Mouse (Mus musculus) cerebellum, adult 11 months (tissue): ENCODE measurements around the gene Tmem269.

Experiments used
- DNase-seq: peaks from one replicate; pipeline ENCODE4 v3.0.0; 2022

Gene Tmem269

GRCm38 (mm10) chr4:119218169-119218568, at the start of gene Tmem269:
Gene Tmem269, minus strand, starts transcription at chr4:119218217.
- DNase-seq = no peak

- no peak for DNase-seq
Observed at GRCm38 (mm10) chr4:119266606-119267005, 48.6 kb upstream of the Tmem269 start.

GRCm38 (mm10) chr4:119263459-119263858, 45.4 kb upstream of the Tmem269 start:
- DNase-seq = no peak

GRCm38 (mm10) chr4:119262483-119262882, 44.5 kb upstream of the Tmem269 start:
- DNase-seq = no peak

- no peak for DNase-seq
Observed at GRCm38 (mm10) chr4:119261087-119261713, 43.2 kb upstream of the Tmem269 start.

GRCm38 (mm10) chr4:119259344-119260254, 41.6 kb upstream of the Tmem269 start:
- no peak for DNase-seq

- no peak for DNase-seq
Observed at GRCm38 (mm10) chr4:119257083-119257482, 39.1 kb upstream of the Tmem269 start.

- no peak for DNase-seq
Observed at GRCm38 (mm10) chr4:119255351-119255750, 37.3 kb upstream of the Tmem269 start, which contains the start of gene Cldn19. Gene Cldn19, plus strand, starts transcription at chr4:119255414.

GRCm38 (mm10) chr4:119254012-119254618, 36.1 kb upstream of the Tmem269 start:
- no peak for DNase-seq

- DNase-seq = no peak
Observed at GRCm38 (mm10) chr4:119252025-119252808, 34.2 kb upstream of the Tmem269 start.

GRCm38 (mm10) chr4:119248407-119248965, 30.5 kb upstream of the Tmem269 start:
- no peak for DNase-seq

GRCm38 (mm10) chr4:119247462-119248235, 29.6 kb upstream of the Tmem269 start:
- DNase-seq = no peak

- DNase-seq = no peak
Observed at GRCm38 (mm10) chr4:119246688-119247225, 28.7 kb upstream of the Tmem269 start.

- no peak for DNase-seq
Observed at GRCm38 (mm10) chr4:119245961-119246360, 27.9 kb upstream of the Tmem269 start.

- no peak for DNase-seq
Observed at GRCm38 (mm10) chr4:119245556-119245955, 27.5 kb upstream of the Tmem269 start.

GRCm38 (mm10) chr4:119244468-119245240, 26.6 kb upstream of the Tmem269 start:
- DNase-seq = no peak

- DNase-seq = no peak
Observed at GRCm38 (mm10) chr4:119242571-119242970, 24.6 kb upstream of the Tmem269 start.

- DNase-seq = no peak
Observed at GRCm38 (mm10) chr4:119241664-119242063, 23.6 kb upstream of the Tmem269 start.

- no peak for DNase-seq
Observed at GRCm38 (mm10) chr4:119239181-119239682, 21.2 kb upstream of the Tmem269 start.

GRCm38 (mm10) chr4:119238661-119239060, 20.6 kb upstream of the Tmem269 start:
- no peak for DNase-seq
